Mouse (Mus musculus): Measurements from ENCODE around the gene Gpc6.

The Gpc6 gene

GRCm38 (mm10) chr14:117796661-117797060 is 871.5 kb downstream of the Gpc6 start:
- peak; percentile 37 for DNase-seq (ENCODE audit: low read depth, low spot score)

- DNase-seq (ENCODE audit: low read depth, low spot score): peak; percentile 28
Observed at GRCm38 (mm10) chr14:117800399-117800798, 875.3 kb downstream of the Gpc6 start.

GRCm38 (mm10) chr14:117807846-117808245 is 882.7 kb downstream of the Gpc6 start:
- no peak for DNase-seq (ENCODE audit: low read depth, low spot score)

GRCm38 (mm10) chr14:117808326-117808725 is 883.2 kb downstream of the Gpc6 start:
- no peak for DNase-seq (ENCODE audit: low read depth, low spot score)

GRCm38 (mm10) chr14:117810321-117811270 is 885.5 kb downstream of the Gpc6 start:
- no peak for DNase-seq (ENCODE audit: low read depth, low spot score)

GRCm38 (mm10) chr14:117813473-117813872 is 888.4 kb downstream of the Gpc6 start:
- no peak for DNase-seq (ENCODE audit: low read depth, low spot score)

- no peak for DNase-seq (ENCODE audit: low read depth, low spot score)
Observed at GRCm38 (mm10) chr14:117816008-117816407, 890.9 kb downstream of the Gpc6 start.

- no peak for DNase-seq (ENCODE audit: low read depth, low spot score)
Observed at GRCm38 (mm10) chr14:117816706-117817105, 891.6 kb downstream of the Gpc6 start.

- DNase-seq (ENCODE audit: low read depth, low spot score): no peak
Observed at GRCm38 (mm10) chr14:117817196-117817595, 892.1 kb downstream of the Gpc6 start.

- no peak for DNase-seq (ENCODE audit: low read depth, low spot score)
Observed at GRCm38 (mm10) chr14:117824491-117824890, 899.4 kb downstream of the Gpc6 start.

GRCm38 (mm10) chr14:117826294-117827046 is 901.4 kb downstream of the Gpc6 start:
- DNase-seq (ENCODE audit: low read depth, low spot score): no peak

- DNase-seq (ENCODE audit: low read depth, low spot score): no peak
Observed at GRCm38 (mm10) chr14:117831267-117831666, 906.2 kb downstream of the Gpc6 start.

- peak; percentile 25 for DNase-seq (ENCODE audit: low read depth, low spot score)
Observed at GRCm38 (mm10) chr14:117831731-117832130, 906.6 kb downstream of the Gpc6 start.

GRCm38 (mm10) chr14:117835506-117835905 is 910.4 kb downstream of the Gpc6 start:
- no peak for DNase-seq (ENCODE audit: low read depth, low spot score)

GRCm38 (mm10) chr14:117837021-117837420 is 911.9 kb downstream of the Gpc6 start:
- DNase-seq (ENCODE audit: low read depth, low spot score): no peak

GRCm38 (mm10) chr14:117837715-117838114 is 912.6 kb downstream of the Gpc6 start:
- peak; percentile 65 for DNase-seq (ENCODE audit: low read depth, low spot score)

GRCm38 (mm10) chr14:117841211-117841610 is 916.1 kb downstream of the Gpc6 start:
- no peak for DNase-seq (ENCODE audit: low read depth, low spot score)

- no peak for DNase-seq (ENCODE audit: low read depth, low spot score)
Observed at GRCm38 (mm10) chr14:117841797-117842553, 916.9 kb downstream of the Gpc6 start.

- DNase-seq (ENCODE audit: low read depth, low spot score): peak; percentile 16
Observed at GRCm38 (mm10) chr14:117849591-117850505, 924.7 kb downstream of the Gpc6 start.

- DNase-seq (ENCODE audit: low read depth, low spot score): peak; percentile 85
Observed at GRCm38 (mm10) chr14:117852266-117852665, 927.2 kb downstream of the Gpc6 start.

GRCm38 (mm10) chr14:117852842-117853241 is 927.7 kb downstream of the Gpc6 start:
- peak; percentile 91 for DNase-seq (ENCODE audit: low read depth, low spot score)

Data from R1 (cell line).